Mouse (Mus musculus) ovary, postnatal 14 days (tissue): ENCODE data around the gene Rnf187.

Experiments used
- DNase-seq: peaks from one replicate; pipeline ENCODE4 v3.0.0; 2022; ENCODE audit warnings: low spot score

The Rnf187 gene

DNA sequence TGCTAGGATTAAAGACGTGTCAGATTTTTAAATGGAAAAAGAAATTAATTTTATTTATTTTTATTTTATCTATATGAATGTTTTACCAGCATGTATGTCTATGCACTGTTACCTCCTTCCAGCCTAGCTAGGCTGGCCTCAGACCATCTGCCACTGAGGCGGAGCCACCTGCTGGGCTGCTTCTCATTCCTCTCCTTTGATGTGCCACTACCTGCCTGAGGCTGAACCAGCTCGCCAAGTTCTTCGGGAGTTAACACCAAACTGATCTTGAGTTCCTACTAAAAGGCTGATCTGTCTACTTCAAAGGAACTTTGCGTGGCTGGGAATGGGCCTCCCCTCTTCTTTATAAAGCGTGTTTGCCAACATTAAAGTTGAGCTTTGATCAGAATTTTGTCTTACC is 44.3 kb downstream of the Rnf187 start:
- DNase-seq, result no peak

DNA sequence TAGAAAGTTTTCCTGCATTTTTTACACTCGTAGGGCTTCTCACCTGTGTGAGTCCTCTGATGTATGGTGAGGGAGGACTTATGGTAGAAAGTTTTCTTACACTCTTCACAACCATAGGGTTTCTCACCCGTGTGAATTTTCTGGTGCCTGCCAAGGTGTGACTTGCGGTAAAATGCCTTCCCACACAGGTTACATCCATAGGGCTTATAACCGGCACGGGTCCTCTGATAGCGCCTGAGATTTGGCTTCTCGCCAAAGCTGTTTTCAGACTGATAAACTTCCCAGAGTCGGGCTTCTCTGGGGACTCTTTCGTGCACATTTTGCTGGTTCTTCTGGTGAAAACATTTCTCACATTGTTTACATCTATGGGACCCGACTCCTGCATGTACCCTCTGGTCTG is 48.2 kb downstream of the Rnf187 start:
- no peak for DNase-seq

DNA sequence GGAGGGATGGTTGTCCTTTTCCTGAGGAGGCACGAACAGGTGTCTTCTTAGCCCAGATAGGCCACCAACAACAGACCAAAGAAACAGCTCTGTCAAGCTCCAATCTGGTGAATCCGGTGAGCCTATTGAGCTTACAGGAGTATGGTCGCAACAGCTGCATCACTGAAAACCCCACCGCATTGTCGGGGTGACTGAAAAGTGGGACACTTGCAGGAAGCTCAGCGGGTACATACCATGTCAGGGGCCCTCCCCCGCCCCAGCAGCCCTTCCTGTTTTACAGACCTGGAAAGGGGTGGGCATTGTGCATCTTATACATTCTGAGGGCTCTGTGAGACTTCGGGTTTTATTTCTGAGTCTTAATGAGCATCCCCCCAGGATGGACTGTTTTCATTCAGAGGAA is 55.0 kb downstream of the Rnf187 start:
- DNase-seq, result no peak
